Mouse (Mus musculus) stomach, embryonic 14.5 days (tissue): ENCODE measurements at regions not wholly inside any gene's neighbourhood (a gene's known extent, or its start where the extent isn't known, plus 50 kb on each side); places are given as distances from the start of the nearest gene placed in this dataset.

Experiments used
- ATAC-seq: fragments of 200-750 bp; cut with Nextera tagmentation; 2 replicates; pipeline ENCODE4 v1.8.0; 2017; ENCODE audit warnings: low read depth, moderate TSS enrichment; ENCODE audit not compliant: insufficient number of reproducible peaks, insufficient read depth, low FRiP score
- H3K27ac ChIP-seq: fragments of 300-500 bp; sonication (generic); 2 replicates; pipeline ENCODE4 v1.5.1; 2014; ENCODE audit warnings: mild to moderate bottlenecking, low read length, moderate library complexity, mixed read lengths
- H3K27me3 ChIP-seq: fragments of 300-500 bp; sonication (generic); 2 replicates; pipeline ENCODE4 v1.6.1; 2014; ENCODE audit warnings: low read length, control low read depth, mixed read lengths; ENCODE audit not compliant: control insufficient read depth, insufficient read depth
- H3K36me3 ChIP-seq: fragments of 300-500 bp; sonication (generic); 2 replicates; pipeline ENCODE4 v1.6.1; 2014; ENCODE audit warnings: mild to moderate bottlenecking, control low read depth, low read length, moderate library complexity, mixed read lengths; ENCODE audit not compliant: control insufficient read depth, insufficient read depth
- H3K4me1 ChIP-seq: fragments of 300-500 bp; sonication (generic); 2 replicates; pipeline ENCODE4 v1.6.1; 2014; ENCODE audit warnings: low read length, control low read depth, mixed read lengths; ENCODE audit not compliant: control insufficient read depth, insufficient read depth
- H3K4me2 ChIP-seq: fragments of 300-500 bp; sonication (generic); replicated peaks from 2 replicates; pipeline ENCODE4 v1.6.1; 2014; ENCODE audit warnings: low read depth, low read length, control low read depth
- H3K4me3 ChIP-seq: fragments of 300-500 bp; sonication (generic); 2 replicates; pipeline ENCODE4 v1.5.1; 2014; ENCODE audit warnings: low read depth, low read length, control low read depth
- H3K9ac ChIP-seq: fragments of 300-500 bp; sonication (generic); replicated peaks from 2 replicates; pipeline ENCODE4 v1.6.1; 2014; ENCODE audit warnings: low read depth, mild to moderate bottlenecking, control low read depth, low read length, moderate library complexity, mixed read lengths
- H3K9me3 ChIP-seq: fragments of 300-500 bp; sonication (generic); 2 replicates; pipeline ENCODE4 v1.6.1; 2016; ENCODE audit warnings: low read depth, low read length, control low read depth; ENCODE audit not compliant: control insufficient read depth
- WGBS: fragments of 180-500 bp; shearing (Covaris S2); extraction: QIAGEN DNeasy Blood & Tissue Kit; methylation state at CpG from one replicate; pipeline ENCODE4 v1.1.7; 2014; 5-methylcytosine and 5-hydroxymethylcytosine counted together

- H3K27ac ChIP-seq, result no peak overlapping the region
Measured at GRCm38 (mm10) chr1:75869414-75869813, 323.3 kb downstream of the Slc4a3 start.

GRCm38 (mm10) chr1:75869846-75870245 is 323.8 kb downstream of the Slc4a3 start:
- no peak overlapping the region for H3K4me3 ChIP-seq
- H3K4me1 ChIP-seq, result no peaks in the 10 kb centered on the region
- WGBS, result 53% methylated on average over 5 of the region's 5 CpGs
- no peaks in the 10 kb centered on the region for H3K9me3 ChIP-seq
- no peaks in the 10 kb centered on the region for H3K36me3 ChIP-seq
- ATAC-seq, result no peak
- no peak overlapping the region for H3K9ac ChIP-seq
- no peak overlapping the region for H3K27ac ChIP-seq
- no peaks in the 10 kb centered on the region for H3K27me3 ChIP-seq
- no peak overlapping the region for H3K4me2 ChIP-seq

More at GRCm38 (mm10) chr1:75869414-75869813, 323.3 kb downstream of the Slc4a3 start:
- Histone ChIP-seq H3K4me1 (no peaks in the 10 kb centered on the region), H3K9ac (no peak overlapping the region), H3K9me3 (no peaks in the 10 kb centered on the region), H3K27me3 (no peaks in the 10 kb centered on the region), H3K4me3 (no peak overlapping the region), H3K4me2 (no peak overlapping the region), H3K36me3 (no peaks in the 10 kb centered on the region)
- 76% methylated on average over 2 of the region's 2 CpGs for WGBS
- ATAC-seq, result no peak

GRCm38 (mm10) chr1:75873911-75874310 is 327.8 kb downstream of the Slc4a3 start:
- Histone ChIP-seq H3K4me2 (no peak overlapping the region), H3K36me3 (no peaks in the 10 kb centered on the region), H3K27ac (no peak overlapping the region), H3K4me1 (no peaks in the 10 kb centered on the region), H3K4me3 (no peak overlapping the region), H3K9me3 (no peaks in the 10 kb centered on the region), H3K27me3 (no peaks in the 10 kb centered on the region), H3K9ac (no peak overlapping the region)
- no peak for ATAC-seq
- WGBS, result 91% methylated on average over 6 of the region's 6 CpGs

- H3K36me3 ChIP-seq, result no peaks in the 10 kb centered on the region
- H3K27ac ChIP-seq, result no peak overlapping the region
- H3K9me3 ChIP-seq, result no peaks in the 10 kb centered on the region
- no peaks in the 10 kb centered on the region for H3K27me3 ChIP-seq
- H3K4me3 ChIP-seq, result no peak overlapping the region
- H3K4me2 ChIP-seq, result no peak overlapping the region
- H3K9ac ChIP-seq, result no peak overlapping the region
- H3K4me1 ChIP-seq, result no peaks in the 10 kb centered on the region
- no peak for ATAC-seq
- 75% methylated on average over 5 of the region's 5 CpGs for WGBS
Measured at GRCm38 (mm10) chr1:75877209-75877608, 331.1 kb downstream of the Slc4a3 start.

- Histone ChIP-seq H3K27me3 (no peaks in the 10 kb centered on the region), H3K4me3 (no peak overlapping the region), H3K36me3 (no peaks in the 10 kb centered on the region), H3K9me3 (no peaks in the 10 kb centered on the region), H3K27ac (no peak overlapping the region), H3K4me1 (no peaks in the 10 kb centered on the region), H3K4me2 (no peak overlapping the region), H3K9ac (no peak overlapping the region)
- WGBS, result 9% methylated on average over 7 of the region's 7 CpGs
- ATAC-seq, result no peak
Measured at GRCm38 (mm10) chr1:75885632-75886031, 339.6 kb downstream of the Slc4a3 start.

- no peak overlapping the region for H3K9ac ChIP-seq
- ATAC-seq, result no peak
- 38% methylated on average over 9 of the region's 9 CpGs for WGBS
Measured at GRCm38 (mm10) chr1:75888499-75889208, 342.6 kb downstream of the Slc4a3 start.

GRCm38 (mm10) chr1:75889847-75890591 is 344.0 kb downstream of the Slc4a3 start:
- H3K9ac ChIP-seq, result no peak overlapping the region
- no peaks in the 10 kb centered on the region for H3K36me3 ChIP-seq
- H3K4me2 ChIP-seq, result no peak overlapping the region
- ATAC-seq, result no peak
- no peaks in the 10 kb centered on the region for H3K4me1 ChIP-seq
- WGBS, result 81% methylated on average over 4 of the region's 4 CpGs
- no peak overlapping the region for H3K27ac ChIP-seq
- no peak overlapping the region for H3K4me3 ChIP-seq
- H3K27me3 ChIP-seq, result no peaks in the 10 kb centered on the region
- 0 out of 2 replicates have a peak, but pooled peaks cover 5% of the 10 kb centered on the region for H3K9me3 ChIP-seq

More at GRCm38 (mm10) chr1:75888499-75889208, 342.6 kb downstream of the Slc4a3 start:
- Histone ChIP-seq H3K4me1 (no peaks in the 10 kb centered on the region), H3K36me3 (no peaks in the 10 kb centered on the region), H3K27me3 (no peaks in the 10 kb centered on the region), H3K9me3 (no peaks in the 10 kb centered on the region), H3K4me3 (no peak overlapping the region), H3K27ac (no peak overlapping the region), H3K4me2 (no peak overlapping the region)

- Histone ChIP-seq H3K9me3 (0 out of 2 replicates have a peak, but pooled peaks cover 5% of the 10 kb centered on the region), H3K27ac (no peak overlapping the region), H3K4me1 (no peaks in the 10 kb centered on the region), H3K36me3 (no peaks in the 10 kb centered on the region), H3K4me2 (no peak overlapping the region), H3K4me3 (no peak overlapping the region), H3K9ac (no peak overlapping the region), H3K27me3 (no peaks in the 10 kb centered on the region)
- ATAC-seq, result no peak
- 86% methylated on average over 10 of the region's 10 CpGs for WGBS
Measured at GRCm38 (mm10) chr1:75890636-75891276, 344.7 kb downstream of the Slc4a3 start.
